Mouse (Mus musculus) cerebellum, adult 8-10 months (tissue): ENCODE measurements around the gene Fgfr2.
"Not testable (repeated sequence)": the region's sequence is repeated elsewhere in the genome, so short reads cannot be mapped to it uniquely, and the experiment has no call there.

Source experiments
- DNase-seq: peaks from one replicate; pipeline ENCODE4 v3.0.0; 2022

The Fgfr2 gene

DNA sequence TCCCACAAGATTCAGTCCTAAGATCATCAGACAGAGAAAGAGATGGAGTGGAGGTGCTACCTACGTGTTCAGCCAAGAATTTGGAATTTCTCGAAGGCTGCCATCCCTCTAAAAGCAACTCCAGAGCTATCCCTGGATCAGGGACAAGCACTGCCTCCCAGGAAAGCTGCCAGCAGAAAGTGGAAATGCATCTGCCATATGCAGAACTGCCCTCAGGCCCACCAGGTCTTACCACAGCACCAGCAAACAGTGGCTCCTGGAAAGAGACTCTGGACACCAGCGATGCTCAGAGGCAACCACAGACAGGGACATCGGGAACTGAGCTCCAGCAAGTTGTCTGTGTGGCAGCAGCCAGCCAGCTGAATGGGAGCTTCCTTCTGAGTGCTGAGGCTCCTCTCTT lies 2500.8 kb downstream of the Fgfr2 start:
- DNase-seq: no peak

DNA sequence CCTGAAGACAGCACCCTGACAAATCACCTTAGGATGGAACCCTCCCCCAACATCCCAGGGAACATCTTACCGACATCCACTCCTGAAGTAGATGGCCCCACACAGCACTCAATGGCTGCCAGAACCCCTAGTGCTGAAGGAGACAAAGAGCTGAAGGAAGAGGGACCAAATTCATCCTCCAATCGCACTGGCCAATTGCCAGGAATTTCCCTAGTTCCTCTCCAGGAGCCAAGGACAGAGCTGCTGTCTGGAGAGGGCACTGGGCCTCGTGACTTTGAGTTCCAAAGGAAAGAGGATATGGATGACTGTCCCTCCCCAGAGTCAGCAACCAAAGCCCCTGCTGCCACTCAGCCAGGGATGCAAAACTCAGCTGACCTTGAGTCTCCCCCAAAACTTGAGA lies 2501.2 kb downstream of the Fgfr2 start:
- DNase-seq: no peak

DNA sequence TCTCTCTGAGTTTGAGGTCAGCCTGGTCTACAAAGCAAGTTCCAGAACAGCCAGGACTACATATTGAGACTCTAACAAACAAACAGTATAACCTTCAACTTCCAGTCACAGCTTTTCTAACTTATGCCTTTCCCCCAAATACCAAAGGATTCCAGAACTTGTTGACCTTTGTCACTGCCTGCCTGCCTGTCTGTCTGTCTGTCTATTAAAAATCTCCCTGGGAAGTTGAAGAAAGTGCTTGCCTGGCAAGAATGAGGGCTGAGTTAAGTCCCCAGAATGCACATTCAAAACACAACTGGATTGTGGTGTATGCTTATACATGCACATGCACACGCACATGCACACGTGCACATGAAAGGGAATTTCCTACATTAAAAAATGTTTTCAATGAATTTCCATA lies 2502.1 kb downstream of the Fgfr2 start:
- DNase-seq: no peak

DNA sequence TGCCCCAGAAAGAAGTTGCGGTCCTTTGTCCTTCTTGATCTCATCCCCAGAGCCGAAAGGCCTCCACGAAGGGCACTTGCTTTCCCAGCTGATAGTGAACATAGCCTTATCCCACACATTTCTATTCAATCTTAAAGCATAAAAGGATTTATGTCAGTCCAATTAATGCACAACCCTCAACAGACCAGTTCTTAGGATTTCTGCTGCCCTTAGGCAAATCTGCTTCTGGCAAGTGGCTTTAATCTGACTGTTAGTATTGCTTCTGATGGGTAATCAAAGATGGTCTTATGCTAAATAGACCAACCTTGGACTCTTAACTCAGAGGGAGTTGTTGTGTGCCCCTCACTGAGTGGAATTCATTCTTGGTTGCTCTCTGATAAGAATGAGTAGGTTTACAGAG lies 2505.6 kb downstream of the Fgfr2 start:
- no peak for DNase-seq

DNA sequence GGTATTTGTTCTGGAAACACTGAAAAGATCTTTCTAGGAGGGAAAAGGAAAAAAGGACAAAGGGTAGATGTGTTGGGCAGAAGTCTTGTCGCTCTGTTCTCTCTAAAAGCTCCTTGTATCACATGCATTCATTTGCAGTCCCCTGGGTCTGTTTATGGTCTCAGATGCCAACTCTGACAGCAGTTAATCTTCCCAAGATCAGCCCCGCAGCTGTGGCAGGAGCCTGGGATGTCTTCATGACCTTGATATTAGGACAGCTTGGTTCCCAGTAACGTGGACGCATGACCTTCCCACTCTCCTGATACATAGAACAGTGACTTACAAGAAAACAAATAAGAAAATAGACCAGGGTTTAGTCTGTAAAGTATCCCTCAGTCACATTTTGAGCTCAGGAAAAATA lies 2509.2 kb downstream of the Fgfr2 start:
- no peak for DNase-seq

DNA sequence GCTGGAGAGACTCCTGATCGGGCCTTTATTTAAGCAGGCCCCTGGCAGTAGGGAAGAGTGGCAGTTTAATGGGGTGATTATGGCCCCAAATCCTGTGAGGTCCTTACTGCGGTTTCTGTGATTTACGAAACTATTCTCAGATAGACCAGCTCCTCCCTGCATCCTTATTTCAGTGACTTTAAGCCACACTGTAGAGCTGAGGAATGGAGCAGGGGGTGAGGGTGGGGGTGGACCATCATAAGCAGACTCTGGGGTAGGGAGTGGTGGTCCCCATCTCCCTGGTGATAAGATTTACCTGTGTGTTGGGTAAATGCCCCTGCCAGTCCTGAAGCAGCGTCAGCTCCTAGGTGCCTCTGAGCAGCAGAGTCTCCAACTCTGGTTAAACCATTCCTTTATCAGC lies 2516.2 kb downstream of the Fgfr2 start:
- no peak for DNase-seq

DNA sequence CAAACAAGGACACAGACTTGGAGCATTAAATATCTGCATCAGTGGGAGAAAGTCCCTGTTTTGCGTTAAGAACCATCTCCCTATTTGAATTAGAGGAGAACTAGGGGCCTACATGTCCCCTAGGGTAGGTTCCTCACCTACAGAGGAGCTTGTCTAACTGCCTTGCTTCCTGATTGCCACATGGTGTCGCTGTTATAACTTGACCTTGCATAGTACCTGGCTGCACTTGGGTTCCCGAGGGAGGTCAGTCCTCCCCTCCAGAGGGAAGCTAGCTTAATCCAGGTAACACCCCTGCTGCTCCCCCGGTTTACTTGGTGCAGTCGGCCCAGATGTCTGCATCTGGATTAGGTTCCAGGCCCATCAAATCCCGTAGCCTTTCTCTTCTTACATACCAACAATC lies 2518.0 kb downstream of the Fgfr2 start:
- DNase-seq: no peak

DNA sequence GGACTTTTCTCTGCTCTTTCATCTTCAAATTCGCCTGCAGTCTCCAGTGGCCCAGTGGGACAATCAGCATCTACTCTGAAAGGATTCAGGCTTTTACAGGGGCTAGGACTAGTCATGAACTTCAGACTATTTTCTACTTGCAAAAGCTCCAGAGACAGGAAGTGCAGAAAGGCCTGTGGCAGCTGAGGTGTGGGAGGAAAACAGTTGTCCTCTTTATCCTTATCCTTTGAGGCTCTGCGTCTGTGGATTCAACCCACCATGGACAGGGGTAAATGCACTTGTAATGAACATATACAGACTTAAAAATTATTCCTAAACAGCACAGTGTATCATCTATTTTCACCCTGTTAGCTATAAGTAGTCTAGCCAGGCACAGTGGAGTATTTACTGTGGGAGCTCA lies 2518.8 kb downstream of the Fgfr2 start:
- no peak for DNase-seq

DNA sequence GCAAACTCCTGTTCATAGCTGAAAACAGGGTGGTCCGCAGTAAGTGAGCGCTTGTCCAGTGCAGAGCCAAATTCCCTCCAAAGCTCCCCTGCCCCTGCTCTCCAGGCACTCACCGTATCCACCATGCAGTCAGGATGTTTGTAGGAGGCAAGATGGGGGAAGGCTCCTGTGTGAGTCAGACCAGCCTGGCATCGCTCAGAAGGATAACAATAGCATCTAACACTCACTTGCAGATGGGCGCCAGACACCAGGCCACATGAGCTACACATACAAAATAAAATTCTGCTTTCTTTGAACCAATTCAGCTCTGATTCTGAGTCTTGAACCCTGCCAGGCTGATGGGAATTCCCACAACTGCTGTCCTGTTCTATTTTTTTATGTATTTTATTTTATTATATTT lies 2519.6 kb downstream of the Fgfr2 start:
- no peak for DNase-seq

DNA sequence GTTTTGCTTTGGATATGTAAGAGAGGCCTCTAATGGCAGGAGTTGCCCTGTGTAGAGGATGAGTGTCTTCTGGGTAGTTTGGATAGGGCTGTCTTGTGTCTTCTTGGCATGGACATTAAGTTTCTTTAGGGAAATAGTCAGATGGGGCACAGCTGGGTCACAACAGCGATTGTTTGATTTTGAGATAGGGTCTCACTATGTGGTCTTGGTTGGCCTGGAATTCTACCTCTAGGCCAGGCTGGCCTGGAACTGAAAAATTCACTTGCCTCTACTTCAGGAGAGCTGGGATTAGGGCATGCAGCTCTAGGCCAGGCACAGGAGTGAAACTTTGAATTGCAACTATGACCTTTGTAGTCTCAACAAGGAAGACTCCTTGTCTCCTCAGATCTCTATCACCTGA lies 2520.3 kb downstream of the Fgfr2 start:
- DNase-seq: no peak

DNA sequence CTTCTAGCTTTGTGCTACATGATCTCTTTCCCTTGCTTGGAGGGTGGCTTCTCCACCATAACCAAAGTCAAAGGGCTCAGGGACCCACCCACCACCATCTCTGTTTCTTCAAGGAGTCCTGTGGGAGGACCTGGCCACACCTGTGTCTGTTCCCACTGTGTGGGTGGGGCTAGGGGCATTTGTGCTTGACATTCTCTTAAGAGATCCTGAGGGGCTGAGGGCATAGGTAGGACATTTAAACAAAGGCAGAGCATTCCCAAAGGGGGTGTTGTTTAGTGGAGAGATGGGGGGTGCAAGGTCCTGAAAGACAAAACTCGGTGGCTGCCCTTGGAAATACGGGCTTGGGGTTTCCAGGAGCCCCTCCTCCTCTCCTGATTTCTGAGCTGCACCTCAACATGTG lies 2522.6 kb downstream of the Fgfr2 start:
- DNase-seq: no peak

DNA sequence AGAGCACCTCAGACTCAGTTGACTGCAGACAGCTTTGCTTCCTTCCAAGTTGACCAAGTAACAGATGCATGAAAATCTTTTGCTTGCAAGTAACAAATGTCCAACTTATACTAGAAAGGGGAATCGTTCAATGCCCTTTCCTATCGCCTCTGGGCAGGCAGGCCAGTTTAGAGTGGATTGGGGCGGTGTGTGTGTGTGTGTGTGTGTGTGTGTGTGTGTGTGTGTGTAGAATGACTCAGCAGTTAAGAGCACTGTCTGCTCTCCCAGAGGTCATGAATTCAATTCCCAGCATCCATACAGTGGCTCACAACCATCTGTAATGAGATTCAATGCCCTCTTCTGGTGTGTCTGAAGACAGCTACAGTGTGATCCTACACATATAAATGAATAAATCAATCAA lies 2523.1 kb downstream of the Fgfr2 start:
- DNase-seq: no peak

DNA sequence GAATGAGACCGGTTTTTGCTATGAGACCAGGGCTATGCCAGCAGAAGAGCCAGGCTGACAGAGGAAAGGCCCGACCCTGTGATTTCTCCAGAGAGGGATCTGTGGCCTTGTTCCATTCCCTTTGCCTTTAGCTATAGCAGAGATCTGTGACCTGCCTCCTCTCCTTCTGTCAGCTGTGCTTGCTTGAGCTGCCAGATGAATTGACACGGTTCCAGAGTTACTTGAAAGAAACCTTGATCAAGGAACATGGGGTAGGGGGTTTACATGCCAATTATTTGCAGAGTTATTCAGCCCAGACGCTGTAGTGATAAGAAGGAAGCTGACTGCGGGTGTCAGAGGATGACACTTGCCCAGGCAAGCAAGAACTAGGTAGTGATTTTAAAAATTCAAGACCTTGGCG lies 2525.6 kb downstream of the Fgfr2 start:
- DNase-seq: no peak

DNA sequence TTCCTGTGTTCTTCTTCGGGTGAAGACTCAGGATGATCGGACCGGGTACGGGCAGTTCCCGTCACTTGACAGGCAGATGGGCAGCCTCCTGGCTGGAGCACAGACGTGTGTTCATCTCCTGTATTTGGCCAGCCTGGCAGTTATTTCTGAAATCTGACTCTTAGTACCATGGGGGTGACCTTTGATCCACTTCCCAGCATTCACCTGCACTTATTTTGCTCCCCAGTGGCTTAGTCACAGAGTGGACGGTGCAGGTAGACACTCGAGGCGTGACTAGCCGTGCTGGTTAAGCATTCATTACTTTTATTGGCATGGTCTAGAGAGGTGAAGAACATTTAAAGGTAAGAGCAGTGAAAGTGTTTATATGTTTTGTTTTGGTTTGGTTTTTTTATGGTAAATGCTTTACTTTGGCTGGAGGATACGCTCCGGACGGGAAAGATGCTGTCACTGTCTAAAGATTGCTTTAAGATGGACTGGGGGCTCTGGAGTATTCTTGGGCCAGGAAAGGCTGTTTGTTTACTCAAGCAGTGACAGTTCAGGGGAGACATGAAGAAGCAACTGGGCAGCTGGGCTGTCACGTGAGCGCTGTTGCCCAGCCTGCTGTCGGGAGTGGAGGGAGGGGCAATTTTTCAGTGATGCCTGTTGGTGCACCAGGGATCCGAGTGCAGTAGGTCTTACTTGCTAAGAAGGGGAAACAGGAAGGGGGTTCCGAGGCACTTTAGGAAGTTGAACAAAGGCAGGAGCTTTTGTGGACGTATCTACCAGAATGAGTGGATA lies 2526.9 kb downstream of the Fgfr2 start:
- not testable (repeated sequence) for DNase-seq

DNA sequence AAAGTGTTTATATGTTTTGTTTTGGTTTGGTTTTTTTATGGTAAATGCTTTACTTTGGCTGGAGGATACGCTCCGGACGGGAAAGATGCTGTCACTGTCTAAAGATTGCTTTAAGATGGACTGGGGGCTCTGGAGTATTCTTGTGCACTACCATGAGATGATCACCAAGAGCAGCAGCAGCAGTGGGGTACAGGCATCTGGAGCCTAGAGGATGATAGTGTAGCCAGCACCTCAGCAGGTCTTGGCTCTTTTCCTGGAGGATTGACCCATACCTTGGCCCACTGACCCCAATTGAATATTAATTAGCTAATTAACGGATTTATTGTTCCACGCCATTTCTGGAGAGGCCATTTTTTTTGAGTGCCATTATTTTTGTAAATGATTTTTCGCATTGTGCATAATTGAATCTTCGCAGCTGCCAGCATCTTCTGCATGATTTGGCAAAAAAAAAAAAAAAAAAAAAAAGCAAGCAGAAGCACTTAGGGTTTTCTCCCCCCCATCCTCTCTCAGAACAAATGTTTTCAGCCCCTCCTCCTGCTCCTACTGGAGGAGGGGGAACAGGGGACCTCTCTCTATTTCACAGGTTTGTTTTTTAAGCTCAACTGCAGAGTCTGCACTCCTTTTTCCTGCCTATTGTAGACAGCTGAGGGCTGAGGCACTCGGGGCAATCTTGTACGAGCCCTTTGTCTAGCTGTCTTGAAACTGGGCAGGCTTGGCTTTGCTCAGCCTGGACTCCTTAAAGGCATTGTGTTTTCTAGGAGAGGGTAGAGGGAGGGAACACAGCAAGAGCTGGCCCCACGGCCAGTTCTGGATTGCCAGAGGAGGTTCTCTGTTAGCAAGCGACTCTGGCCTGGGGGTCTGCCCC lies 2529.5 kb downstream of the Fgfr2 start:
- DNase-seq: not testable (repeated sequence)

DNA sequence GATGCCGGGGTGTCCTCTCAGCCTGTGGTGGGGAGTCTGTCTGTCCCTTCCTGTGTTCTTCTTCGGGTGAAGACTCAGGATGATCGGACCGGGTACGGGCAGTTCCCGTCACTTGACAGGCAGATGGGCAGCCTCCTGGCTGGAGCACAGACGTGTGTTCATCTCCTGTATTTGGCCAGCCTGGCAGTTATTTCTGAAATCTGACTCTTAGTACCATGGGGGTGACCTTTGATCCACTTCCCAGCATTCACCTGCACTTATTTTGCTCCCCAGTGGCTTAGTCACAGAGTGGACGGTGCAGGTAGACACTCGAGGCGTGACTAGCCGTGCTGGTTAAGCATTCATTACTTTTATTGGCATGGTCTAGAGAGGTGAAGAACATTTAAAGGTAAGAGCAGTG lies 2530.2 kb downstream of the Fgfr2 start:
- DNase-seq: not testable (repeated sequence)

DNA sequence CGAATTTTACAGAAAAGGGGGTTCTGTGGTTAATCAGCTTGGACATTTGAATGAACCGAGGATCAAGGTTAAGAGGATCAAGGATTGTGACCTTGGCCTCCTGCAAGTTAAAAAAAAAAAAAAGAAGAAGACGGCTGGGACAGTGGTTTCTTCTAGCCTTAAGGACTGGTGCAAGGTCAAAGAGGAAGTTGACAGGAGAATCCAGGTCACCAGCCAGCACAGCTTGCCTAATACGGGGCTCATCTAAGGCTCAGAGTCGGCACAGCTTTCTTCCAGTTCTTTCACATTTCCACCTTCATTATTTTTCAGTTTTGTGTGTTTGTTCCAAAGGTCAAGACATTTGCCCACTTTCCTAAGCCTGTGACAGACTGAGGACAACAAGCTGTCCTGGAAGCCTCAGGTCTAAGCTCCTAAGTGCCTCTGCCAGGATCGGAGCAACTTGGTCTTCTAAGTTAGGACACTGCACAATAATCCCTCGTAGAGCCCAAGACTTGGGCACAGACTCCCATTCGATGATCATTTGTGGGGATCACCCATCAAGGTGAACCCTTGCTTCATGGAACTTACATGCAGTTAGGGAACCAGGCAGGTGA lies 2532.2 kb downstream of the Fgfr2 start:
- no peak for DNase-seq

DNA sequence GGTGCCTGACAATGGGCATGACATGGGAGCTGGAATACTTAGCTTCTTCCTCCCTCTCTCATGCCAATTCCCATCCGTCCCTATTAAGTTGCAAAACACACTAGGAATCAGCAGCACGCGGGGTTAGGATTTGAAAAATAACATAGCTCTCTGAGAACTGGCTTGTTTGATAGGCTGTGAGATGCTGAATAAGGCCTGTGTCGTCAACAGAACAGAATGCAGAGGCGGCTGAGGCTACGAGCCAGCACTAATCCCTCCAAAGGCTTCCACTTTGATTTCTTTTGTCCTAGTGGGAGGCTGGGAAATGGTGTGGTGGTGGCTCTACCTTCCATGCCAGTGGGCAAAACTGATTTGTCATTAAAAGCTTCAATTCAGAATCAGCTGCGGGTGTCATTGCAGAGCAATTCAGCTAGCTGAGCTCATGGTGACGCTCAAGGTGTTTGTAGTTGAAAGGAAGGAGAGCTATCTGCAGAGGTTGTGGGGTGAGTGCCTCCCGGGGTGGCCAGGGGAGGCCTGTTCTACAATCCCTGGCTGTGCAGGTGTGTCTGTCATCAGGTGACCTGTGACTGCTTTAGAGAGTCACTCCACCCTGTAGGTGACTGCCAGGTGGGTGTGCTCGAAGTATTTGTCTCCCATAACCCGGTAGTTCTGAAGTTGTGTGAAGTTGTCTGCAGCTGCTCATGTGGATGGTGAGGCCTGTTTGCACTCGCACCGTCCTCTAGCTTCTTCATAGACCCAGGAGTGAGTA lies 2532.9 kb downstream of the Fgfr2 start:
- no peak for DNase-seq

DNA sequence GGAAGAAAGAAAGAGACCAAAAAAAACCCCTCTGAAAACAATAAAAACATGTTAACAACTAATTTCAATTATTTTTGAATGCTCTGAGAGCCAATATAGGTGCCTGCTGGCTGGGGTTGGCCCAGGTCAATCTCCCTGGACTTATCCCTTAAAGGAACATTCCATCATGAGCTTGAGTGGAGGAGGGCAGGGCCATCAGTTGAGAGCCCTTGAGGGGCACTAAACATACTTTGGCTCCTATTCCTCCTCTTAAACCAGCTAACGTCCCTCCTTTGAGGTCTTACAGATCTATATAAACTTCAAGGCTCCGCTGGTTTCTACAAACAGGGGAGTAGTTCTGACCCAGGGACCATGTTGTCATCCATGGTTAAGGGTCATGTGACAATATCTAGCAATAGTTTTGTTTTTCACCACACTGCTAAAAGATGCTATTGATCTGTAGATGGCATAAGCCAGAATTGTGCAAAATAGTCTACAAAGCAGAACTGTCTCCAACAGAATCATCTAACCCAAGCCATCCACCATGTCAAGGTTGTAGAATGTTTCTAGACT lies 2536.6 kb downstream of the Fgfr2 start:
- no peak for DNase-seq

DNA sequence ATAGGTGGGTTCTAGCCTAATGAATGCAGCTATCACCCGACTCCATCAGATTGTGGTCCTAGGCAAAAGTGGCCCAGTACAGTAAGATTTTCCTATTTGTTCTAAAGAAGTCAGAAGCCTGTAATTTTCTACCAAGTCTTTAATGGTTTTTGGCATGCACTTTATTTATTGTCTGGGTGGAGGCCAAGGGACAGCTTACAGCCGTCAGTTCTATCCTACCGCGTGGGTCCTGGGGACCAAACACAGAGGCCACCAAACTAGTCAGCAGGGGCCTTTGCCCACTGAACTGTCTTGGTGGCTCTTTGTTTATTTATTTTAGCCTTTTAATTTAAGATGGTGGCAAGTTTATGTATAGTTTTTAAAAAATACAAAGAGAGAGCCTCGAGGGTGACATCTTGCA lies 2544.5 kb downstream of the Fgfr2 start:
- DNase-seq: no peak

DNA sequence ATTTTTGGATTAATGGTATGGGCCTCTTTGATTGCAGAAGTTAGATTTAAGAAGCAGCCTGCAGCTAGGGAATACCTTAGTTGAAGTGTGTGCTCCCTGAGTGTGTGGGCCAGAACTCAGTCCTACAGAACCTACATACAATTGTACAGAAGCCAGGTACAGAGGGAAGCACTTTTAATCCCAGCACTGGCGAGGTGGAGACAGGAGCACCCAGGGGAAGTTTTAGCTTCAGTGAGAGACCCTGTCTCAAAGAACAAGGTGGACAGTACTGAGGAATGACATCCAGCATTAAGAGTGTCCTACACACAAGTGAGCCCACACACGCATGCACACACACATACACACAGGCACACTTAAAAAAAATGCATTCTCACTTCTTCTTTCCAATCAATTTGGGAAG lies 2545.1 kb downstream of the Fgfr2 start:
- DNase-seq: no peak

DNA sequence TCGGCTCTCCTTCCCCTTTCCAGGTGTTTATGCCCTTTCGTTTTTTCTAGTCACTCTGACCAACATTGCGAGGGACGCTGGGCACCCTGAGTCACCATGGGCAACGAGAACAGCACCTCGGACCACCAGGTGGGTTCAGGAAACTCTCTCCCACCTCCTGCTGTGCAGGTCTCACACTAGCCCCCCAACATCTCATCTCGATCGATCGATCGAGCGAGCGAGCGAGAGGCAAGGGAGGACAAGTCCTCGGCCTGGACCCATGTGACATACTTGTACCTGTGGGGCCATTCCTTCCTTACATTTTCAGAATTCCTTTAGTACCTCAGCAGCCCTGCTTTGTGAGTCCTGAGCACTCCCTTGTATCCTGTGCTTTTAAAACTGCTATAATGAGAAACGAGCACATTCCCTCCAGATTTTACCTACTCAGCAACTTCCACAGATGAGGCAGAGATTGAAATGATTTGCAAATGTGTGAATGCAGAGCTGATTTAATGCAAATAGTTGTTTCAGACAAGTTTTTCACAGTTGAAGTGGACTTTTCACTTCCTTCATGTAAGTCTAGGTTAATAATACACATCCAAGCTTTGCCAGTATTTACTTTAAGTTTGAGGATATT lies 2545.7 kb downstream of the Fgfr2 start, which contains the start of gene Tacc2:
TSS of gene Tacc2 (plus strand) at position 51 of the 616 bp plus-strand sequence.
- no peak for DNase-seq
